8 mouse cellular contexts compared by ENCODE assay signal in genomic region chr3:87768844-87769243, GRCm38 (mm10). TPM values are rescaled to one million over a fixed set of nuclear protein-coding genes. Genes with fewer than 3 reads are reported as not detected.
A peak's percentile ranks its signal among the peaks of the same experiment; 100 is the strongest.
DNase-seq lines count a peak whose midpoint lies in the region; ATAC-seq lines count a peak whose summit lies in the region.

No protein-coding gene starts in this region.

- no peak overlapping the region for H3K27ac ChIP-seq in forebrain, embryonic 16.5 days (ENCODE audit: low read length)
- peak overlapping the region; percentile 78 for H3K27ac ChIP-seq in hindbrain, embryonic 10.5 days

- H3K4me3 ChIP-seq in forebrain, embryonic 16.5 days (replicated peaks; ENCODE audit: low read length) = peak overlapping the region; percentile 31
- peak overlapping the region; percentile 51 for H3K4me3 ChIP-seq in hindbrain, embryonic 10.5 days

- H3K36me3 ChIP-seq in forebrain, embryonic 16.5 days (ENCODE audit: control insufficient read depth, insufficient read depth) = no peaks in the 10 kb centered on the region
- H3K36me3 ChIP-seq in hindbrain, embryonic 10.5 days = no peaks in the 10 kb centered on the region

- H3K4me1 ChIP-seq in forebrain, embryonic 16.5 days (replicated peaks; ENCODE audit: control insufficient read depth, insufficient read depth, low read length) = peaks cover 7% of the 10 kb centered on the region; the same call in 1 of the 2 replicates
- H3K4me1 ChIP-seq in hindbrain, embryonic 10.5 days (replicated peaks) = peaks cover 57% of the 10 kb centered on the region

- peak; percentile 56 for DNase-seq in ES-CJ7 (ENCODE audit: low read depth, low spot score)
- peak; percentile 84 for DNase-seq in adrenal gland, postnatal 25 days
- DNase-seq in hindbrain, embryonic 10.5 days (ENCODE audit: low spot score) = peak; percentile 84
- DNase-seq in layer of hippocampus, postnatal 25 days (ENCODE audit: extremely low spot score in 1 of 2, low spot score in 1 of 2) = peak; percentile 46 to 63
- DNase-seq in right cerebral cortex, postnatal 25 days = peak; percentile 41
- peak; percentile 67 to 83 for DNase-seq in urinary bladder, postnatal 36 days (ENCODE audit: low spot score in 2 of 2)

- peaks cover 11% of the 10 kb centered on the region; the same call in 1 of the 2 replicates for H3K27me3 ChIP-seq in forebrain, embryonic 16.5 days (replicated peaks; ENCODE audit: control insufficient read depth, insufficient read depth, low read length)
- H3K27me3 ChIP-seq in hindbrain, embryonic 10.5 days (ENCODE audit: insufficient read depth, poor library complexity, severe bottlenecking) = peaks cover 80% of the 10 kb centered on the region

- no peak overlapping the region for H3K9ac ChIP-seq in forebrain, embryonic 16.5 days (replicated peaks; ENCODE audit: low read depth, low read length)

- 3% methylated on average over 34 of the region's 37 CpGs for WGBS in forebrain, embryonic 16.5 days
- WGBS in hindbrain, embryonic 10.5 days = 2% methylated on average over 36 of the region's 37 CpGs

- H3K9me3 ChIP-seq in forebrain, embryonic 16.5 days (ENCODE audit: control insufficient read depth, low read length) = no peaks in the 10 kb centered on the region
- no peaks in the 10 kb centered on the region for H3K9me3 ChIP-seq in hindbrain, embryonic 10.5 days

- ATAC-seq in forebrain, embryonic 16.5 days = peak; percentile 29; the same call in 1 of the 2 replicates
- ATAC-seq in megakaryocyte progenitor cell, adult 5-6 weeks (replicated peaks; ENCODE audit: poor library complexity) = peak; percentile 60

- H3K4me2 ChIP-seq in forebrain, embryonic 16.5 days (ENCODE audit: low read length) = peak overlapping the region; percentile 31

RNA-seq across cellular contexts. Expression of gene Lrrc71, which starts 20.4 kb away (rescaled TPM):
- 0.94 TPM in 1 of 2 replicates, not detected in the other for total RNA-seq in adrenal gland, postnatal 25 days (2021)
- polyA plus RNA-seq in forebrain, embryonic 16.5 days (2015; fragmentation: Nextera tagmentation; extraction: Ambion mirVana) = 0.71 and 0.92 TPM in 2 replicates
- polyA plus RNA-seq in hindbrain, embryonic 10.5 days (2016; fragmentation: Nextera tagmentation; extraction: Ambion mirVana) = 0.49 and 1.2 TPM in 2 replicates
- 1 to 10 TPM in 1 of 2 experiments, under 1 TPM in 1; 0.44 to 1.2 TPM for total RNA-seq in layer of hippocampus, postnatal 25 days (2021)
- total RNA-seq in megakaryocyte progenitor cell, adult 5-6 weeks (2015) = not detected in 2 replicates
- total RNA-seq in megakaryocyte progenitor cell, adult 5-6 weeks (2017) = 0.03 TPM in 1 of 2 replicates, not detected in the other

RNA-seq across cellular contexts. Expression of gene Ntrk1, which starts 26.1 kb away (rescaled TPM):
- 0.95 and 3.7 TPM in 2 replicates for total RNA-seq in adrenal gland, postnatal 25 days (2021)
- 1.1 and 2.1 TPM in 2 replicates for polyA plus RNA-seq in forebrain, embryonic 16.5 days (2015; fragmentation: Nextera tagmentation; extraction: Ambion mirVana)
- polyA plus RNA-seq in hindbrain, embryonic 10.5 days (2016; fragmentation: Nextera tagmentation; extraction: Ambion mirVana) = 9.0 and 23.4 TPM in 2 replicates
- total RNA-seq in layer of hippocampus, postnatal 25 days (2021) = under 1 TPM in 1 of 2 experiments, not detected in 1; 0.39 TPM
- not detected in 2 replicates for total RNA-seq in megakaryocyte progenitor cell, adult 5-6 weeks (2015)
- total RNA-seq in megakaryocyte progenitor cell, adult 5-6 weeks (2017) = not detected in 2 replicates

RNA-seq across cellular contexts. Expression of gene Insrr, which starts 27.9 kb away (rescaled TPM):
- total RNA-seq in adrenal gland, postnatal 25 days (2021) = 0.81 and 1.0 TPM in 2 replicates
- 0.52 and 0.57 TPM in 2 replicates for polyA plus RNA-seq in forebrain, embryonic 16.5 days (2015; fragmentation: Nextera tagmentation; extraction: Ambion mirVana)
- polyA plus RNA-seq in hindbrain, embryonic 10.5 days (2016; fragmentation: Nextera tagmentation; extraction: Ambion mirVana) = 0.48 and 0.72 TPM in 2 replicates
- under 1 TPM; 0.09 to 0.10 TPM for total RNA-seq in layer of hippocampus, postnatal 25 days (2021)
- 0.05 TPM in 1 of 2 replicates, not detected in the other for total RNA-seq in megakaryocyte progenitor cell, adult 5-6 weeks (2015)
- not detected in 2 replicates for total RNA-seq in megakaryocyte progenitor cell, adult 5-6 weeks (2017)

RNA-seq across cellular contexts. Expression of gene Pear1, which starts 55.3 kb away (rescaled TPM):
- 20.7 and 23.0 TPM in 2 replicates for total RNA-seq in adrenal gland, postnatal 25 days (2021)
- 6.9 and 7.4 TPM in 2 replicates for polyA plus RNA-seq in forebrain, embryonic 16.5 days (2015; fragmentation: Nextera tagmentation; extraction: Ambion mirVana)
- 19.6 and 19.9 TPM in 2 replicates for polyA plus RNA-seq in hindbrain, embryonic 10.5 days (2016; fragmentation: Nextera tagmentation; extraction: Ambion mirVana)
- total RNA-seq in layer of hippocampus, postnatal 25 days (2021) = 10 to 100 TPM; 11.1 TPM
- 3.4 and 4.3 TPM in 2 replicates for total RNA-seq in megakaryocyte progenitor cell, adult 5-6 weeks (2015)
- total RNA-seq in megakaryocyte progenitor cell, adult 5-6 weeks (2017) = 0.46 and 3.4 TPM in 2 replicates
